Mouse (Mus musculus) 3134 (cell line): Measurements from ENCODE around the gene Zbtb8os.

ENCODE experiments used
- DNase-seq: peaks from one replicate; pipeline ENCODE4 v3.0.0-alpha.2; 2011; ENCODE audit warnings: low spot score; ENCODE audit not compliant: insufficient read length; ENCODE audit errors: extremely low read depth

Gene Zbtb8os

DNA sequence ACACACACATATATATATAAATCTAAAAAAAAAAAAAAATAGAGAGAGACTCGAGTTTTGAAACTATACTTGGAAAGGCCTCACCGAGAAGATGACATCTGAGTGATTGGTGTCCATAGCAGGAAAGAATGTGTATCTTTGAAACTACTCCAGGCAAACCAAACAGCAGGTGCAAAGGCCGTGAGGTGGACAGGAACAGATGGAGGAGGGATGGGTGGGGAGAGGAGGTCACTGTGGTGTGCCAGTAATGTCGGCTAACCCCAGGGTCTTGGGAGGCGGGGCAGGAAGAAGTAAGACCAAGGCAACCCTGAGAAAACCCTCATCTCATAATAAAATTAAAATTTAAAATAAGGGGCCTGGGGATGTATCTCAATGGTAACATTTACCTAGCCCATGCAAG lies 40.3 kb downstream of the Zbtb8os start:
- DNase-seq = no peak

DNA sequence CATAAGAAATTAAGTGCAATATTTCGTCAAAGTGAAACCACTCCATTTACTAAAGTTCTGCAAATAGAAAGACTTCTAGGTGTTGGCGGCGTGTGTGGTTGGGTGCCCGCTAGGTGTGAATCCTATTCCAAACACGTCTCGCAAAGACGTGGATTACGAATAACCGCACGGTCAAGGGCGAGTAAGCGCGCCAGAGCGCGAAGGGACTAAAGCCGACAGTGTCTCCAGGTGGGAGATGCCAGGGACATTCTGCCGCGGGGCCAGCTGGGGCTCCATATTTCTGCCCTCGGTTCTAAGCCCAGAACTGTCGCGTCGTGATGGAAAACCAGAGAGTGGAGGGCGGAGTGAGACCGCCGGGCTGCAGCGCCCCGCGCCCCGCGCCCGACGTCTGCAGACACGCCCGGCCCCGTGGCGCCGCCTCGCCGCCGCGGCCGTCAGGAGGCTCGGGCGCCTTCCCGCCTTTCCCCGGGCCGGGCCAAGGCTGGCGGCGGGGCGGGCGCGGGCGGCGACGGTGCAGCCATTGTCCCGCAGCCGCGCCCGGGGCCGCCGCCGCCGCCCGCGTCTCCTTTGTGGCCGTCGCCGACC lies 41.6 kb downstream of the Zbtb8os start:
- DNase-seq = peak; percentile 78

DNA sequence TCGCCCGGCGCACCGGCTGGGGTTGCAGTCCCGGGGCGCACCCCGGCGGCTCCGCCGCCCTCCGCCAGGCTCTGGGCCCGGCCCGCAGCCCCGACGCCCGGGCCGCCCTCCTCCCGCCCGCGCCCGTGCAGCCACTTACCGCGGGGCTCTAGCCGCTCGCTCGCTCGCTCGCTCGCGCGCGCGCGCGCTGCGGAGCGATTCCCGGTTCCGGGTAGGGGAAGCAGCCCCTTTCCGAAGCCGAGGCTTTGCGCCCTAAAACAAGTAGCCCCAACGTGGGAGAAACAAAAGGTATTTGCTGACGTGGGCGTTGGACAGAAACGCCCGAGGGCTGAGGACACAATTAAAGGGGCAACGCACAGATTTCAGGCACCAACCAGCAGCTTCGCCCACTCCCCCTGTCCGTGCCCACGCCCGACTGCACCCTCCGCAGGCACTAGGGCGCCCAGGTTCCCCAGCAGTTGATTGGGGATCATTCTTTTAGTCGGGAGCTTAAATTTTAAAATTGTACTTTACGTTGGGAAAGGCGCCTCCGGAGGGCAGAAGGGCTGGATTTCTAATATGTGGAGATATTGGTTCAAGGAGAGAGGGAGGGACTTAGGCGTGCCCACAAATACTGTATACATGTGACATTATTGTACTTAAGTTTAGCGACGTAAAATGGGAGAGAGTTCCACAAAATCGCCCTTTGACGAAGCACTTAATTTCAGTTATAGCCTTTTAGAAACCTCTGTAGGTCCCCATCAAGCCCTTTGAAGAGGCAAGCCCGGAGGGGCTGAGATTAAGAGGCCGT lies 42.3 kb downstream of the Zbtb8os start, which contains the start of gene Zbtb8a:
TSS of gene Zbtb8a (minus strand) at position 516 of the 790 bp plus-strand sequence.
- peak; percentile 81 for DNase-seq

DNA sequence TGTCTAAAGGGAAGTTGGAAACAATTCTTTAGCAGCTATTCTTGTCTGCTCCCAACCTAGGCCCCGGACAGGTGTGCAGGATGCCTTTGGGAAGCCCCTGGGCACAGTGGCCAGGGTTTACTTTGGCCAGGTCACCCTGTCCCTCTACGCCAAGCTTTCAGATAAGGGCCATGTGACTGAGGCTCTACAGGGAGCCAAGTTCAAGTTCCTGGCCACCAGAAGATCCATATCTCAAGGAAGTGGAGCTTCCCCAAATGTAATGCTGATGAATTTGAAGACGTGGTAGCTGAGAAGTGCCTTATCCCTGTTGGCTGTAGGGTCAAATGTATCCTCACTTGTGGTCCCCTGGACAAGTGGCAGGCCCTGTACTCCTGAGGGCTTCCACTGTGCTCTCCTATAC lies 44.3 kb downstream of the Zbtb8os start:
- no peak for DNase-seq

DNA sequence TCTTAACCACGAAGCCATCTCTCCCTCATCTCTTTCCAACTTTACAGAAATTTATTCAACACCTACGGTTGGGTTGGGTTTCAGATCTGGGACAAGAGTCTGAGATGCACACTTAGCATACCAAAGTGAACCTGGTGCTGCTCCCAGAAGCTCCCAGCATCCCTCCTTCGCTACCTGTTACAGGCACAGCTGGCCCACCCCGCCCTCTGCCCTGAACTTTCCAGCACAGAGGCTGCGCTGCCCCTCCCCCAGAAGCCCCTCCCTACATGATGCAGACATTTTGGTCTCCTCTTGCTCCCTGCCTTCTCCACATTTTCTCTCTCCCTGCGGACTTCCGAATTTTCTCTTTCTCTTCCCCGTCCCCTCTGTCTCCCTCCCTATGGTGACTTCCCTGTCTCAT lies 45.7 kb downstream of the Zbtb8os start:
- DNase-seq = no peak

DNA sequence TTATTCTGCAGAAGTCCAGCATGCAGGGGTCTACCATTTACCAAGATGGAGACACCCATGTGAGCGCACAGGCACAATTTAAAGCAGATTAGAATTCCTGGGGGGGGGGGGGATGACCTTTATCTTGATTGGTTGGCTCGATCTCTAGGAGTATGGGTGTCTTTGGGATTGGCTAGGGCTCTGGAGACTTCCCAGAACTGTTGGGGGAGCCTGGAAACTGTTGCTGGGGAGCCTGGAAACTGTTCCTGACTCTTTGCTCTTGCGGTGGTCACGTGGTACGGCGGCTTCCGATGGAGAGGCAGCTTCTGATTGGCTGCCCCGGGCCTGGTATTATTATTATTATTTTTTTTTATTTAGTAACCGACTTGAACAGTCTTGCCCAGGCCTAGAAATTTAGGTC lies 46.5 kb downstream of the Zbtb8os start:
- no peak for DNase-seq

DNA sequence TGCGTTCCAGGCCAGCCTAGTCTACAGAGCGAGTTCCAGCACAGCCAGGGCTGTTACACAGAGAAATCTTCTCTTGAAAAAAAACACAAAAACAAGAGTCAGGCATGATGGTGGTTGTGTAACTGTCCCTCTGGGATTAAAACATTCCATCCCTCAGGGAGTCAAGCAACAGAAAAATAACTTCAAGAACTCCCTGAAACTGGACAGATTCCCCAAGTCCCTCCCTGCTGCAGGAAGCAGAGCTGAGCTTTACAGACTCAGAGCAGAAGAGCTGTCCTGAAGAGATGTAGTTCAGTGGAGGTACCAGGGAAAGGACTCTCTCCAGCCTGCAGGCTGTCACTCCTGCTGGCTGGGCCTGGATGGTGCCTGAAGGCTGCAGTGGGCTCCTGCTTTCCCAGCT lies 47.0 kb downstream of the Zbtb8os start:
- peak; percentile 18 for DNase-seq

DNA sequence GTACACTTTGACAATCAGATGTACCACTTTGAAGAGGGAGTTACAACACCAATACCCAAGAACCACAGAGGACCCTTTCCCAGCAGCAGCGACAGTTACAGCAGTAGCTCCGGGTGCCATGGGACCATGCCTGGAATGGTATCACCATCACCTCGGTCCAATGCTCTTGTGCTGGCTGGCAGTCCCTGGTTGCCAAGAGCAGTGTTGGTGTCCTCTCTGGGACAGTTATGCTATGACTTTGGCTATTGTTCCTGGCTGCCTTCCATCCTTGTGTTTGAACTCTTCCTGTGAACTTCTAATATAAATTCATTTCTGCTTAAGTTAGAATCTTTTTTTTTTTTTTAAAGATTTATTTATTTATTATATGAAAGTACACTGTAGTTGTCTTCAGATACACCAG lies 48.1 kb downstream of the Zbtb8os start:
- no peak for DNase-seq

DNA sequence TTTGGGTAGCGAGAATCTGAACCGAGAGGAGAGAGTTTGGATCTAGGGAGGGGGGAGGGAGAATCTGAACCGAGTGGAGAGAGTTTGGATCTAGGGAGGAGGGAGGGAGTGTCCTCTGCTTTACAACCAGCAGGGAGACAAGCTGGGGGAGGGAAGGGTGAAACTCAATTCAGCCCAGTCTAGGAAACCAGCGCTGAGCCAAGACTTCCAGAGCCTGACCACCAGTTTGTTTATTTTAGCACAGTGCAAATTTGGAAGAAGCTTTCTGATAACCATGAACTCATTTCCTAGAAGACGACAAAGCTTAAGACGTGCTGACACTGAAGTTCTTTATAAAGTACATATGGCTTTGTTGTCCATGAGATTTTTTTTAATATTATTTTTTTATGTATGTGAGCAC lies 48.9 kb downstream of the Zbtb8os start:
- DNase-seq = no peak

DNA sequence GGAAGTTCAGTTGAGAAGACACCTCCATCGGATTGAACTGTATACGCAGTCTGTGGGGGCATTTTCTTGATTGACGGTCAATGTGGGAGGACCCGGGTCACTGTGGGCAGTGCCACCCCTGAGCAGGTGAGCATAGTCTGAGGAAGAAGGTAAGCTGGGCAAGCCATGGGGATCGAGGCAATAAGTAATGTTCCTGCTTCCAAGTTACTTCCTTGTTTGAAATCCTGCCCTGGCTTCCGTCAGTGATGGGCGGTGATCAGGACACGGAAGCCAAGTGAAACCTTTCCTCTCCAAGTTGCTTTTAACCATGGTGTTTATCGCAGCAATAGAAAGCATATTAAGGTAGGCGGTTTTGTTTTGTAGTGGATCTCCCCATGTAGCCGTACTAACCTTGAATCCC lies 50.2 kb downstream of the Zbtb8os start:
- DNase-seq = no peak

DNA sequence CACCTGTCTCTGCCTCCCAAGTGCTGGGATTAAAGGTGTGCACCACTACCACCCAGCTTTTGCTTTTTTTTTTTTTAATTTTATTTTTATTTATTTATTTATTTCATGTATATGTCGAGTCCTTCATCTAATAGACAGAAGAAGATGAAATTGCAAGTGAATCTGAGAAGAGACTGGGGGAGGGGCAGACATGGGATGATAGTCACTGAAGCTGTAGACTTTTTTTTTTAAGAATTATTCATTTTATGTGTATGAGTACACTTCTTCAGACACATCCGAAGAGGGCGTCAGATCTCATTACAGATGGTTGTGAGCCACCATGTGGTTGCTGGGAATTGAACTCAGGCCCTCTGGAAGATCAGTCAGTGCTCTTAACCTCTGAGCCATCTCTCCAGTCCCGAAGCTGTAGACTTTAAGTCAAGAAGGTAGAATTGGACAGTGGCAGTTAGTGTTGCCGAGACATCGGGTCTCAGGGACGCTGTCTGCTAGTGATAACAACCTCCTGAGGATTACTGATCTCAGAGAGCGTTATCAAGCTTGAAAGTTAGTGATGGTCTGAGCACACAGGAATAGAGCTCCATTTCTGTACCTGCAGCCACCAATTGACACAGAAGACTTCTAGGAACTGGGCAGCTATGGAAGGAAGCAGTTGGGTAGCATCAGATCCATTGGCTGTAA lies 50.9 kb downstream of the Zbtb8os start:
- DNase-seq = no peak

DNA sequence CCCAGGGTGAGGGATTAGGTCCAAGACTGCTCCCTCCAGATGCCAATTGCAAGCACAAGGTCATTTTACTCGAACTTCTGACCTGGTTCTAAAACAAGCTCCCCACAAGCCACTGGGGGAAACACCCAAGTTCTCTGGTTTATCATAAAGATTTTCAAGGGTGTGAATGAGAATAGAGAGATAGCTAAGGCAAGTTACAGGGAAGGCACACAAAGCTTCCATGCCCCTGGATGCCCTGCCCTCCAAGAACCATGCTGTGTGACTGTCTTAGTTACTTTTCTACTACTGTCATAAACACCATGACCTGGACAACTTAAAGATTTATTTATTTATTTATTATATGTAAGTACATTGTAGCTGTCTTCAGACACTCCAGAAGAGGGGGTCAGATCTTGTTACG lies 51.5 kb downstream of the Zbtb8os start:
- DNase-seq = no peak

DNA sequence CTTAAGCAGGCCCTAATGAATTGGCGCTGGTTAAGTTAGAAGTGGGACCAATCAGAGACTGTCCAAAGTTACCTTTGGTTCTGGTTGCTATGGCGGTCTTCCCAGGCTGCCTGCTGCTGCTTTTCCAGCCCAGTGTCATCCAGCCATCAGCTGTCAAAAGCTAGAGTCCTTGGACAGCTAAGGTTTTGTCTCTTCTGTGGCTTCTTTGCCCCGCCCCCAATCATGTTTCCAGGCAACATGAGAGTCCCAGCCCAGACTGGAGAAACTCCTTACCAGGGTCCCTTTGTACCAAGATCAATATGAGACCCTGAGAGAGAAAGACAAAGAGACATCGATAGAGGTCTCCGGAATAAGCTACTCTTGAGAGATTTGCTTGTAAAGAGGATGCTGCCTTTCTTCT lies 52.9 kb downstream of the Zbtb8os start:
- DNase-seq = no peak

DNA sequence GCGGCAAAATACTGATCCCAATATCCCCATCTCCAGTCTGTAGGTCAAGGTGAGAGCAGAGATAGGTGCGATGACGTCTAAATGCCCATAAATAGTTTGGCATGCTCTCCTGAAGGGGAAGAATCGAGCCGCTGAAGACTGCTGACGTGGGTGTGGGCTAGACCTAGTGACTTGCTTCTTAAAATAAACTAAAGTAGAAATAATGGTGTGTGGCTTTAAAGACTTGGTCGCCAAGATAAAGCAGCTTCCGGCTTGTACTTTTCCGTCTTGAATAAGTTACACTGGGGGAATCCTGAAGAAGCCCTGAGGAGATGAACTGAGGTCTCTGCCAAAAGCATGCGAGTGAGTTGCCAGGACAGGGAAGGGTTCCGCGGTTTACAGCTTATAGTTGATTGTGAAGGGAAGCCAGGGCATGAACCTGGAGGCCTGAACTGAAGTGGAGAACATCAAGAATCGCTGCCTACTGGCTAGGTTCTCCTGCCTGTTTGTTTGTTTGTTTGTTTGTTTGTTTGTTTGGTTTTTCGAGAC lies 54.8 kb downstream of the Zbtb8os start:
- no peak for DNase-seq

DNA sequence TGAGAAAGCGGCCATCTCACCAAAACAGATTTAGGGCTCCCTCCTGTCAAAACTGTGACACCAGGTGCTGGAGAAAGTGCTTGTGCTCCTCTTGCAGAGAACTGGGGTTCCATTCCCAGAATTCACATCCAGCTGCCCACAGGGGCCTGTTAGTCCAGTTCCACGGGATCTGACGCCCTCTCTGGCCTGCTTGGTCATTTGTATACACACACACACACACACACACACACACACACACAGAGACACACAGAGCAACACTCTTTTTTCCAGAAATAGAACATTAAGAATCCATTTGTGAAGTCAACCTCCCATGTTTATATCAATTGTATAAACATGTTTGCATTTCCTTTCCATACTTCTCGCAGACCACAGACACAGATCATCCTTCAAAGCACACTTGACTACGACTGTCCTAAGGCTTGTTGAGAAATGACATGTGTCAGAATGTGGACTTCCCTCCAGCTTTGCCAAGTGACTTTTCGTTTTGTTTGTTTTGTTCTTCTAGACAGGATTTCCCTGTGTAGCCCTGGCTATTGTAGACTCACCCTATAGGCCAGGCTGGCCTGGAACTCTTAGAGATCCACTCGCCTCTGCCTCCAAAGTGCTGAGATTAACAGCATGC lies 55.6 kb downstream of the Zbtb8os start:
- no peak for DNase-seq

DNA sequence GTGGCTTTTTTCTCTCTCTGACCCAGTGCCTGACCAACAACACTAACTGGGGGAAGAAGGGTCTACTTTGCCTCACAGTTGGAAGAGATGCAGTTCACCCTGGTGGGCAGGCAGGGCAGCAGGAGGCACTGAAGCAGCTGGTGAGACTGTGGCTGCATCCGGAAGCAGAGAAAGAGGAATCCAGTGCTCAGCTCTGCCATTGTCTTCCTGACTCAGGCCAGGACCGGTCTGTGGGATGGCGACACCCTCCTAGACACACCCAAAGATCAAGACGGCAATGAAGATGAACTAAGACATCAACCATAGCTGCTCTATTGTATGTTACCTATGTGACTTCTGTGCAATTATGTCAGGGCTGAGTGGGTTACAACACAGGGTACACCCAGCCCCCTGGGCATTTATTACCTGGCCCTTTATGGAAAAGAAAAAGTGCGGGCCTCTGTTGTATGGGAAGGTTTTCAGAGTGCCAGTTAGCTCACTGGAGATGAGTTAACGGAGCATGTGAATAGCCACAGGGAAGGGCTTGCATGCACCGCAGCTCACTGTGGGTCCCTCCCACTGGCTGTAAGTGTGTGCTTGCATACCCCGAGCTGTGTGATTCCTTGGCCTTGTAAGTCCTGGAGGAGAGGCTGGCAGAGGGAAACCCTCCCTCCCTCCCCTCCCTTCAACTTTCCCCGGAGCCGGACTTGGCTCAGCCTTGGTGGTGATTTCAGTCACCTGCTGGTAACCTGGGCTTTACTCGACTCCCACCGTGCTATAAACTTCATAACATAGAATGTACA lies 58.8 kb downstream of the Zbtb8os start:
- no peak for DNase-seq

DNA sequence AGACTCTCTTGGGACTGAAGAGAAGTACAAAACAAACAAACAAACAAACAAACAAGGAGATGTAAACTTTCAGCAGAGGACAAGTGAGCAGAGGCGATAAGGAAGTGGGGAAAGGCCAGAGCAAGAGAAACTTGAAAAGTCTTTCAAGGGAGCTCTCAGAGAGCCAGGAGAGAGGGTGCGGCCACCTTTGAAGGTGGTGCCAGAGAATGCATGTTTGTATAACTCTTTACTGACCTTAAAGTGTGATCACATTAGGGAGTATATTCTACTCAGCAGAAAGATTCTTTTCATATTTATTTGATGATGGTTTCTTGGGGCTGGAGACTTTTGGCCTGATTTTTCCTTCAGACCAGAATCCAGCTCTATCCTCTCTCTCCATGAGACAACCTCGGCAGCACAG lies 61.5 kb downstream of the Zbtb8os start:
- no peak for DNase-seq

DNA sequence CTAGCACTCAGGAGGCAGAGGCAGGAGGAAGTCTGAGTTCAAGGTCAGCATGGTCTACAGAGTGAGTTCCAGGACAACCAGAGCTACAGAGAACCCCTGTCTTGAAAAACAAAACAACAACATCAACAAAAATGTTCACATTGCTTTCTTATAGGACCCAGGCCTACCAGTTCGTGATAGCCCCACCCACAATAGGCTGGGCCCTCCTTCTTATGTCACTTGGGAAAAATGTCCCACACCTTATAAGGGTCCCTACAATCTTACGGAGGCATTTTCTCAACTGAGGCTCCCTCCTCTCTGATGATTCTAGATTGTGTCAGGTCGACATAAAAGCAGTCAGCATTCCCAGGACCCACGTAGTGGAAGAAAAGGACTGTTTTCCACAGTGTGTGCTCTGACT lies 64.3 kb downstream of the Zbtb8os start:
- DNase-seq = no peak
